Mouse (Mus musculus): ENCODE data around the gene Cd7. TPM values are rescaled to one million over a fixed set of nuclear protein-coding genes. Genes with fewer than 3 reads are reported as not detected.

Gene Cd7
- total RNA-seq, 1 experiment from 2014 or later = 2.5 TPM

Other genes starting within 250 kb of the Cd7 start
- gene Dus1l, start 243.0 kb downstream of the Cd7 start, total RNA-seq (2017) = 28.9 and 38.7 TPM in 2 replicates
- 26.1 and 46.4 TPM in 2 replicates for gene Fasn, start 214.9 kb downstream of the Cd7 start, total RNA-seq (2017)
- 9.2 and 10.0 TPM in 2 replicates for gene Ccdc57, start 106.5 kb downstream of the Cd7 start, total RNA-seq (2017)
- 2.0 and 8.8 TPM in 2 replicates for gene Slc16a3, start 90.9 kb downstream of the Cd7 start, total RNA-seq (2017)
- 97.6 and 158 TPM in 2 replicates for gene Csnk1d, start 48.1 kb downstream of the Cd7 start, total RNA-seq (2017)
- gene Sectm1b, start 24.2 kb upstream of the Cd7 start, total RNA-seq (2017) = not detected in 2 replicates
- gene Sectm1a, start 41.8 kb upstream of the Cd7 start, total RNA-seq (2017) = 0.50 TPM in 1 of 2 replicates, not detected in the other
- gene Tex19.2, start 79.3 kb upstream of the Cd7 start, total RNA-seq (2017) = not detected in 2 replicates
- not detected in 2 replicates for gene Tex19.1, start 106.7 kb upstream of the Cd7 start, total RNA-seq (2017)
- gene Uts2r, start 120.9 kb upstream of the Cd7 start, total RNA-seq (2017) = not detected in 2 replicates
- gene Hexdc, start 165.0 kb upstream of the Cd7 start, total RNA-seq (2017) = 9.6 and 12.0 TPM in 2 replicates
- 3.6 and 10.6 TPM in 2 replicates for gene Ogfod3, start 165.3 kb upstream of the Cd7 start, total RNA-seq (2017)
- gene Cybc1, start 189.9 kb upstream of the Cd7 start, total RNA-seq (2017) = 26.7 and 47.8 TPM in 2 replicates
- gene Narf, start 197.8 kb upstream of the Cd7 start, total RNA-seq (2017) = 27.1 and 28.9 TPM in 2 replicates
- gene Foxk2, start 220.6 kb upstream of the Cd7 start, total RNA-seq (2017) = 20.8 and 34.6 TPM in 2 replicates